Mouse (Mus musculus) hindbrain, embryonic 15.5 days (tissue): ENCODE results near the gene Abl2. TPM values are rescaled to one million over a fixed set of nuclear protein-coding genes. Genes with fewer than 3 reads are reported as not detected.
"Not testable (repeated sequence)": the region's sequence is repeated elsewhere in the genome, so short reads cannot be mapped to it uniquely, and the experiment has no call there.

Experiments
- ATAC-seq: fragments of 200-750 bp; cut with Nextera tagmentation; 2 replicates; pipeline ENCODE4 v1.8.0; 2017; ENCODE audit warnings: low read depth, moderate number of reproducible peaks, moderate TSS enrichment; ENCODE audit not compliant: low FRiP score
- H3K27ac ChIP-seq: fragments of 300-500 bp; sonication (generic); replicated peaks from 2 replicates; pipeline ENCODE4 v1.5.1; 2015; ENCODE audit warnings: mild to moderate bottlenecking, inconsistent platforms
- H3K27me3 ChIP-seq: fragments of 300-500 bp; sonication (generic); 2 replicates; pipeline ENCODE4 v1.6.1; 2015; ENCODE audit warnings: control low read depth, inconsistent platforms
- H3K36me3 ChIP-seq: fragments of 300-500 bp; sonication (generic); 2 replicates; pipeline ENCODE4 v1.6.1; 2015; ENCODE audit warnings: control low read depth, inconsistent platforms
- H3K4me1 ChIP-seq: fragments of 300-500 bp; sonication (generic); replicated peaks from 2 replicates; pipeline ENCODE4 v1.6.1; 2015; ENCODE audit warnings: control low read depth, inconsistent platforms
- H3K4me2 ChIP-seq: fragments of 300-500 bp; sonication (generic); 2 replicates; pipeline ENCODE4 v1.6.1; 2015; ENCODE audit warnings: moderate library complexity, mild to moderate bottlenecking, inconsistent platforms
- H3K4me3 ChIP-seq: fragments of 300-500 bp; sonication (generic); 2 replicates; pipeline ENCODE4 v1.5.1; 2015; ENCODE audit warnings: mild to moderate bottlenecking, inconsistent platforms
- H3K9ac ChIP-seq: fragments of 300-500 bp; sonication (generic); 2 replicates; pipeline ENCODE4 v1.6.1; 2015; ENCODE audit warnings: inconsistent platforms
- H3K9me3 ChIP-seq: fragments of 300-500 bp; sonication (generic); 2 replicates; pipeline ENCODE4 v1.6.1; 2016; ENCODE audit warnings: control low read depth, inconsistent platforms
- WGBS: fragments of 180-500 bp; shearing (Covaris S2); methylation state at CpG from one replicate; pipeline ENCODE4 v1.1.7; 2015; 5-methylcytosine and 5-hydroxymethylcytosine counted together
- polyA plus RNA-seq: library from polyadenylated mRNA; unstranded; fragments of >200 nt; fragmentation: Nextera tagmentation; extraction: Ambion mirVana; gene quantifications from 2 replicates; pipeline ENCODE4 v1.2.1, GENCODE M21; 2015

The Abl2 gene
- polyA plus RNA-seq = 5.7 and 5.8 TPM in 2 replicates

DNA sequence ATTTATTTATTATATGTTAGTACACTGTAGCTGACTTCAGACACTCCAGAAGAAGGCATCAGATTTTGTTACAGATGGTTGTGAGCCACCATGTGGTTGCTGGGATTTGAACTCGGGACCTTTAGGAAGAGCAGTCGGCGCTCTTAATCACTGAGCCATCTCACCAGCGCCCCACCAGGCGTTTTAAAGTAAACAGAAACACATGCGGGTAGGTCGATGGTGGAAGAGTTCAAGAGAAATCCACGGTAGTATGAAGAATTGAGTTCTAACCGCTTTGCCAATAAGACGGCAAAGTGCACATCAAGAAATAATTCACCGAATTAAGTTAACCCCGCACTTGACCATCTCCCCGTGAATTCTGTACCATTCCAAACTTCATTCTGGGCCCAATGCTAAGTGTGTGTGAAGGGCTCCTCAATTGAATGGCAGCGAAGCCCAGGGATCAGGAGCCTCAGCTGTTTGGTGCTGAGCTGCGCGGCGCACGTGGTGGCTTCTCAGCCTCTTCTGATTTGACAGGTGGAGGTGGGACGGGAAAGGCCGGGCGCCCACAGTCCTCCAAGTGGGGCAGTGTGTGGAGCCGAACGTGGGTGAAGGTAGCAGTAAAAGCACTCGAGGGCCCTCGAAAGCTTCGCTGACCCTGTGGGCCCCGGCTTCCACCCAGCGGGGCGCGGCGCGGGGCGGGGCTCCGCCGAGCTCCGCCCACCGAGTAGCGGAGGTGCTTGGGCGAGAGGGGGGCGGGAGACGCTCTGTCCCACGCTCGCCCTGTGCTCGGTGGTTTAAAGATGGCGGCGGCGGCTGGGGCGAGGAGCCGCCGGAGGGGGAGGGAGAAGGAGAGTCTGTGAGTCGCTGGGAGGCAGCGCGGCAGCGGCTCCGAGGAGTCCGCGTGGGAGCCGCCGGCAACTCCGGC is at the start of gene Abl2:
TSS of gene Abl2 (plus strand) at position 763 of the 907 bp plus-strand sequence.
- peak; percentile 96 for ATAC-seq
- H3K9ac ChIP-seq = peak within 1 kb of the TSS; percentile 99
- no peaks in the 10 kb centered on the region for H3K9me3 ChIP-seq
- H3K4me3 ChIP-seq = peak within 1 kb of the TSS; percentile 98
- peak within 1 kb of the TSS; percentile 97 for H3K27ac ChIP-seq
- H3K27me3 ChIP-seq = no peaks in the 10 kb centered on the region
- H3K4me2 ChIP-seq = peak within 1 kb of the TSS; percentile 82
- peaks cover 23% of the 10 kb centered on the region for H3K4me1 ChIP-seq
- 7% methylated on average over 58 of the region's 60 CpGs for WGBS
- H3K36me3 ChIP-seq = no peaks in the 10 kb centered on the region

DNA sequence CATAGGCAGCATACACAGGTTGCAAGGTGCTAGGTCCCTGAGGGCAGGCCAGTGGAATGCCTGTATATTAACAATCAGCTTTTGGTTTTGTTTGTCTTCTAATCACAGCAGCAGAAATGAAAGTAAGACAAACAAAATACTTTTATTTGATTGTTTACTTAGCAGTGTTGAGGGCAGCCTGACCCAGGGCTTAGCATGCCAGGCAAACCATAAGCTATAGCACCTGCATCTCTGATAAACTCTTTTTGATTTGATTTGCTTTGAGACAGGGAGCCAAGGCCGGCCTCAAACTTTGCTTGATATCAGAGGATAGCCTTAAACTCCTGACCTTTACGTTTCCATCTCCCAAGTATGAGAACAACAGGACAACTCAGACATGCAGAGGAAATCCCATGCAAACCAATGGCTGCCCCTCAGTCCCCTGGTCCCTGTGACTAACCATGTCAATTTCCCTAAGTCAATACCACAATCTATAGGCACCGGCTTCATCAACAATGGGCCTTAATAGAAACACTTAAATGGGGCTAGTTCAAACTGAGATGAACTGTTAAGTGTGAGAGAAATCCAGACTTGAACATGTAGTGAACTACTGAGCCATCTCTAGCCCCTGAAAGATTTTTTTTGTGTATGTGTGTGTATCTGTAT is 38.3 kb upstream of the Abl2 start:
- H3K27ac ChIP-seq = no peak overlapping the region
- H3K9me3 ChIP-seq = no peaks in the 10 kb centered on the region
- no peak overlapping the region for H3K9ac ChIP-seq
- no peak for ATAC-seq
- no peaks in the 10 kb centered on the region for H3K27me3 ChIP-seq
- H3K4me2 ChIP-seq = no peak overlapping the region
- H3K4me3 ChIP-seq = no peak overlapping the region
- no peaks in the 10 kb centered on the region for H3K36me3 ChIP-seq
- WGBS = 90% methylated on average over 3 of the region's 3 CpGs
- no peaks in the 10 kb centered on the region for H3K4me1 ChIP-seq

DNA sequence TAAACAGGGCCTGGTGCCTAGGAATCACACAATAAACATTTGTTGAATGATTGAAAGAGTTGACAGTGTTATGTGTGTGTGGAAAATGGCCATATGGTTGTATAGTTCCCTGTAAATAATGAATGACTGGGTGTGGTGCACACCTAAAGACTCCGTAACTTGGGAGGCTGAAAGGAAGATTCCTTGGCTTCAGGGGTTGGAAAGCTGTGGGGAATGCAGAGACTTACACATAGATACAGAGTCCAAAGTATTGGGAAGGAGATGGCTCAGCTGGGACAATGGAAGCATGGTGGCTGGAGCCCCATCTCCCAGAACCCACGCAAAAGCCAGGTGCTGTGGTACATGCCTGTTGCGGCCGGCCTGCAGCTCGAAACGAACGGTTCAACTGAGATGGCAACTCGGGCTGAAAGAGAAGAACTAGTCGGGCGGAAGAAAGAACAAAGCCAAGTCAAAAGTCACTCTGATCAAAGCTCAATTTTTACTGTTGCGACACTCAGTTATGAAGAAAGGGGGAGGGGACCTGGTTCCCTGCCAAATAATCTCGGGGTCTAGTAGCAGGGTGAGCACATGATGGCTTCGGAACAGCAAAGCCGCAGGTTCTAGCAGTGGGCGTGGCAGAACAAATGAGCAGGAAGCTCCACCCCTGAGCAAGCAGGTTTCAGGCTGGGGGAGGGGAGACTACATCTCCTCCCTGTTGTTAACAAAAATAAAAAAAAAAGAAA is 36.6 kb upstream of the Abl2 start:
- 32% methylated on average over 15 of the region's 15 CpGs for WGBS
- no peak overlapping the region for H3K27ac ChIP-seq
- H3K27me3 ChIP-seq = no peaks in the 10 kb centered on the region
- no peak overlapping the region for H3K9ac ChIP-seq
- H3K36me3 ChIP-seq = no peaks in the 10 kb centered on the region
- H3K4me3 ChIP-seq = no peak overlapping the region
- no peak for ATAC-seq
- H3K4me1 ChIP-seq = no peaks in the 10 kb centered on the region
- peak overlapping the region; percentile 30; the same call in 1 of the 2 replicates for H3K4me2 ChIP-seq
- H3K9me3 ChIP-seq = no peaks in the 10 kb centered on the region

DNA sequence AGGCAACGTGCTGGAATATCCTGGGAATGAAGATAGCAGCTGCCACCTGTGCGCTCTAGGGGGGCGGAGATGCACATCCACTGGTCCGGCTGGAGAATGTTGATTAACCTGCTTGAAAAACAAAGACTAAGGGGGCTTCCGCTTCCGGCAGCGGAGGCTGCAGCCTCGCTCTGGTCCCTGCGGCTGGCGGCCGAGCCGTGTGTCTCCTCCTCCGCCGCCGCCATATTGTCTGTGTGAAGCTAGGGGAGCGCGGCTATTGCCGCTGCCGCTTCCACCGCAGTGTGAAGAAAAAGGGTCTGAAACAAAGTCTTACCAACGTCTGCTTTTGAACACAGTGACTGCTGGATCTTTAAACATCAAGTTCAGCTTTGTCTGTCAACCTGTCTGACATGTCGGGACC is 34.7 kb upstream of the Abl2 start, which contains the start of gene Gm10031:
TSS of gene Gm10031 (plus strand) at position 171 of the 400 bp plus-strand sequence.
- not testable (repeated sequence) for H3K4me2 ChIP-seq, H3K4me1 ChIP-seq, H3K36me3 ChIP-seq, H3K9me3 ChIP-seq, H3K9ac ChIP-seq, H3K4me3 ChIP-seq, H3K27ac ChIP-seq, H3K27me3 ChIP-seq
- ATAC-seq = 0 out of 2 replicates have a peak, but pooled peaks have one; percentile 73
- WGBS = 94% methylated on average over 21 of the region's 22 CpGs

DNA sequence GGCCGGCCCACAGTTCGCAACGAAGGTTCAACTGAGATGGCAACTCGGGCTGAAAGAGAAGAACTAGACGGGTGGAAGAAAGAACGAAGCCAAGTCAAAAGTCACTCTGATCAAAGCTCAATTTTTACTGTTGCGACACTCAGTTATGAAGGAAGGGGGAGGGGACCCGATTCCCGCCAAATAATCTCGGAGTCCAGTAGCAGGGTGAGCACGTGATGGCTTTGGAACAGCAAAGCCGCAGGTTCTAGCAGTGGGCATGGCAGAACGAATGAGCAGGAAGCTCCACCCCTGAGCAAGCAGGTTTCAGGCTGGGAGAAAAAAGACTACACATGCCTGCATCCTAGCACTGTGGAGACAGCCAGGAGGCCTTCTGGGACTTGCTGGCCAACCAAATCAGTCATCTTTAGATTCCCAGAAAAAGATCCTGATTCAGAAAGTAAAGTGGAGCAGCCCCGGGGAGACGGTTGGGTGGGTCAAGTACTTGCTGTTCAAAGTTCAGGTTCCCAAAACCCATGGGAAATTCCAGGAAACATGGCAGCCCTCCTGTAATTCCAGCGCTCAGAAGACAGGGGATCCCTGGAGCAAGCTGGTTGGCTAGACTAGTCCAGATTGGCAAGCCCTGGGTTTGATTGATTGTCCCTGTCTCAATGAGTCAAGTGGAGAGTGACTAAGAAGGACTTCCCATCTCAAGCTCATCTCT is 26.0 kb upstream of the Abl2 start:
- H3K9ac ChIP-seq, H3K4me1 ChIP-seq, H3K27me3 ChIP-seq, H3K9me3 ChIP-seq, H3K4me3 ChIP-seq, H3K4me2 ChIP-seq, H3K27ac ChIP-seq, H3K36me3 ChIP-seq, ATAC-seq: not testable (repeated sequence)
- WGBS = 87% methylated on average over 16 of the region's 16 CpGs

DNA sequence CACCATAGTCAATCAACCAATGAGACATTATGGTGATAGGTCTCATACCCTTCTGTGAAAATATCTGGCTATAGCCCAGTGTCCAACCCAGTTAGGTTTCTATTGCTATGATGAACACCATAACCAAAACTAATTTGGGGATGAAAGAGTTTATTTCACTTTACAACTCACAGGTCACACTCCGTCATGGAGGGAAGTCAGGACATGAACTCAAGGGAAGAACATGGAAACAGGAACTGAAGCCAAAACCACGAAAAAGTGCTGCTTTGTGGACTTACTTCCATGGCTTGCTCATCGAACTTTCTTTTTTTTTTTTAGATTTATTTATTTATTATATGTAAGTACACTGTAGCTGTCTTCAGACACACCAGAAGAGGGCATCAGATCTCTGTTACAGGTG is 25.1 kb upstream of the Abl2 start:
- no peak overlapping the region for H3K27ac ChIP-seq
- no peak overlapping the region for H3K9ac ChIP-seq
- H3K4me2 ChIP-seq = no peak overlapping the region
- no peak overlapping the region for H3K4me3 ChIP-seq
- no peaks in the 10 kb centered on the region for H3K4me1 ChIP-seq
- 92% methylated on average over 3 of the region's 3 CpGs for WGBS
- no peaks in the 10 kb centered on the region for H3K27me3 ChIP-seq
- ATAC-seq = no peak
- H3K9me3 ChIP-seq = no peaks in the 10 kb centered on the region
- H3K36me3 ChIP-seq = no peaks in the 10 kb centered on the region

DNA sequence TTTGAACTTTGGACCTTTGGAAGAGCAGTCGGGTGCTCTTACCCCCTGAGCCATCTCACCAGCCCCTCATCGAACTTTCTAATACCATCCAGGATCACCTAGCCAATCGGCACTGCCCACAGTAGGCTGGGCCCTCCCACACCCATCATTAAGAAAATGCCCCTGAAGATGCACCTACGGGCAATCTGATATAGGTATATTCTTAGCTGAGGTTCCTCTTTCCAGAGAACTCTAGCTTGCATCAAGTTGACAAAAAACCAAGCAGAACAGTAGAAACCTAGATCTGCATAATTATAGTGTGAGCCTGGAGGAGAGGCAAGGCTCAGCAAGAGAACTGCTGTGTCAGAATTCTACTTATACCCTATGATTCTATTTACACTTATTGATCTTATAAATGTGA is 24.7 kb upstream of the Abl2 start:
- WGBS = 91% methylated on average over 4 of the region's 4 CpGs
- Histone ChIP-seq H3K9ac (no peak overlapping the region), H3K36me3 (no peaks in the 10 kb centered on the region), H3K9me3 (no peaks in the 10 kb centered on the region), H3K4me3 (no peak overlapping the region), H3K27me3 (no peaks in the 10 kb centered on the region), H3K4me1 (no peaks in the 10 kb centered on the region), H3K4me2 (no peak overlapping the region), H3K27ac (no peak overlapping the region)
- ATAC-seq = no peak

DNA sequence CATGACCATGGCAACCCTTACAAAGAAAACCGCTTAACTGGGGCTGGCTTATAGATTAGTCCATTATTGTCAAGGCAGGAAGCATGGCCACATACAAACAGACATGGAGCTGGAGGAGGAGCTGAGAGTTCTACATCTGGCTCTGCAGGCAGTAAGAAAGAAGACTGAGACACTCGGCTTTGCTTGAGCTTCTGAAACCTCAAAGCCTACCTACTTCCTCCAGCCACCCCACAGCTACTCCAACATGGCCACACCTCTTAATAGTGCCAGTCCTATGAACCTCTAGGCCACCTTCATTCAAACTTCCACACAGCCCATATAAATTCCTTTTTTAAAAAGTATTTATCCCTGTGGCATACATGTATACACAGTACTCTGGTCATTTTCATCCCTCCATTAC is 21.6 kb upstream of the Abl2 start:
- H3K27ac ChIP-seq = no peak overlapping the region
- H3K4me2 ChIP-seq = no peak overlapping the region
- H3K27me3 ChIP-seq = no peaks in the 10 kb centered on the region
- no peaks in the 10 kb centered on the region for H3K4me1 ChIP-seq
- H3K4me3 ChIP-seq = no peak overlapping the region
- no peaks in the 10 kb centered on the region for H3K36me3 ChIP-seq
- ATAC-seq = no peak
- H3K9ac ChIP-seq = no peak overlapping the region
- WGBS = 77% methylated on average over 2 of the region's 2 CpGs
- no peaks in the 10 kb centered on the region for H3K9me3 ChIP-seq

DNA sequence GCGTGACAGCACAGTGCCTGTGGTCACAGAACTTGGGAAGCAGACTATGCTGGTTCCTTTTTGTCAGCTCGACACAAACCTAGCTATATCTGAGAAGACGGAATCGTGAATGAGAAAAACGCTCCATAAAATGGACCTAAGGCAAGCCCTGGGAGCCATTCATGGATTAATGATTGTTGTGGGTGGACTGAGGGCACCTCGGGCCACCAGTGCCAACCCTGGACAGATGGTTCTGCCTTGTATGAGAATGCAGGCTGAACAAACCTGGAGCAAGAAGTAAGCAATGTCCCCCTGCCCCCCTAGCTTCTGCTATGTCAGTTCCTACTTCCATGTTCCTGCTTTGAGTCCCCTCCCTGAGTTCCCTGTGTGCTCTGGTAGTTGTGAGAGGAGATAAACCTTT is 20.9 kb upstream of the Abl2 start:
- Histone ChIP-seq H3K4me3 (no peak overlapping the region), H3K4me2 (no peak overlapping the region), H3K9me3 (no peaks in the 10 kb centered on the region), H3K27me3 (no peaks in the 10 kb centered on the region), H3K9ac (no peak overlapping the region), H3K4me1 (no peaks in the 10 kb centered on the region), H3K27ac (no peak overlapping the region), H3K36me3 (no peaks in the 10 kb centered on the region)
- 88% methylated on average over 6 of the region's 6 CpGs for WGBS
- no peak for ATAC-seq

DNA sequence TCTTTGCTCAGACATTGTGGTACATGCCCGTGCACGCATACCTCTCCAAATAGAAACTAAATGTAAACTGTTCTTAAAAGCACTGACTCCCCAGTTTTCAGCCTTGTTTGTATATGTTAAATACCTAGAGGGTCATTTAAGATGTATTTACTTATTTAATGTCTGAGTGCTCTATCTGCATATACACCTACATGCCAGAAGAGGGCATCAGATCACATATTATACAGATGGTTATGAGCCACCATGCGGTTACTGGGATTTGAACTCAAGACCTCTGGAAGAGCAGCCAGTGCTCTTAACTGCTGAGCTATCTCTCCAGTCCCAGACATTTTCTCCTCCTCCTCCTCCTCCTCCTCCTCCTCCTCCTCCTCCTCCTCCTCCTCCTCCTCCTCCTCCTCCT is 20.2 kb upstream of the Abl2 start:
- WGBS = 83% methylated on average over 3 of the region's 3 CpGs

DNA sequence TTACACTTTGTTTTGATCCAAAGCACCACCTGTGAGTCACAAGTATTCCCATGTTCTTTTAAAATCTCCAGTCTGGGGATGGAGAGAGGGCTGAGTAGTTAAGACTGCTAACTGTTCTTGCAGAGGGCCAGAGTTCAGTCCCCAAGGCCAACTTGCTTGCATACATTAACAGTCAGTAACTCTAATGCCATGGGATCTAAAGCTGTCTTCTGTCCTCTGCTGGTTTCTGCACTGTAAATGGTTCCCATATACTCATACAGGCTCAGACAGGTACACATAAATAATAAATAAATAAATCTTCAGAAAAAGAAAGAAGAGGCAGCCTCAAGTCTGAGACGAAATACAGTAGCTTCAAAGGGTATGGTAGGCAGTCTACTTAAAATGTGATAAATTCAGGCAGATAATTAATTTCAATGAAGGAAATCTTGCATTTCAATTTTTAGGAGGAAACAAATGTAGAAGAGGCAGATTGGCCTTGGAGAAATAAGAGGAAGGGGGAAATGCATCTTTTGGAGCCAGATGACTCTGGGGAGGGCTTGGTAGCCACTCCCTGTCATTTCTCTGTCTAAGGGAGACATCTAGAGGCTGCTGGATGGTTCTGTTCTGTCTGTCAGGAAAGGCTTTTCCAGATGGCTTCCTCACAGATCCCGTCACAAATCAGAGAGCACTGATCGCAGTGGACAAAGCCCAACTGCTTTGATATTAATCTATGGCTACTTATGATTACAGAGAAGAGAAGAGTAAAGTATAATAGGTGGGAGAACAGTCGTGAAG is 18.6 kb upstream of the Abl2 start:
- Histone ChIP-seq H3K9me3 (no peaks in the 10 kb centered on the region), H3K27me3 (no peaks in the 10 kb centered on the region), H3K9ac (no peak overlapping the region), H3K27ac (no peak overlapping the region), H3K4me2 (no peak overlapping the region), H3K36me3 (no peaks in the 10 kb centered on the region), H3K4me3 (no peak overlapping the region), H3K4me1 (no peaks in the 10 kb centered on the region)
- WGBS = 44% methylated on average over 4 of the region's 4 CpGs
- 0 out of 2 replicates have a peak, but pooled peaks have one; percentile 59 for ATAC-seq

More for the DNA sequence above, 20.2 kb upstream of the Abl2 start:
- Histone ChIP-seq H3K4me2 (no peak overlapping the region), H3K4me3 (no peak overlapping the region), H3K4me1 (no peaks in the 10 kb centered on the region), H3K27me3 (no peaks in the 10 kb centered on the region), H3K9ac (no peak overlapping the region), H3K27ac (no peak overlapping the region), H3K36me3 (no peaks in the 10 kb centered on the region), H3K9me3 (no peaks in the 10 kb centered on the region)
- ATAC-seq = no peak
